Mouse (Mus musculus): Measurements from ENCODE around the gene Akap12. TPM values are rescaled to one million over a fixed set of nuclear protein-coding genes. Genes with fewer than 3 reads are reported as not detected.

Akap12 gene
- polyA plus RNA-seq, 1 experiment: 0.43 TPM

DNA sequence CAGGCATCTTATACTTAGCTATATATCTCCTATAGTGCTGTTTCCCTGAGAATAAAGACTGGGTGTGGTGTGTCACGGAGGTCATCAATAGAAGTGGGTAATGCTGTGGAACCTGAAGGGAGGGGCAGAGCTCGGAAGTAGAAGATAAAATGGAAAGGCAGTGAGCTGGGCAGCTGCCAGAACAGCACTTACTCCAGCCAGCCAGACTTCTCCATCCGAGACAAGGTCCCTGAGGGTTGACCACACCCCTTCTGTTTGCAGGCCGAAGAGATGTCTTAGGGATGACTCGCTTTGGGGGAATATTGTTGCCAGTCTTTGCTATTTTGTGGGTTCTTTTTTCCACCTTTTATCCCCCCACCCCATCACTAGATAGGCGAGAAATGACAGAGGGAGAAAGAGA, 11.9 kb downstream of the Akap12 start:
- no peak overlapping the region for H3K27ac ChIP-seq (ENCODE audit: insufficient read depth, low read depth, low read length)

DNA sequence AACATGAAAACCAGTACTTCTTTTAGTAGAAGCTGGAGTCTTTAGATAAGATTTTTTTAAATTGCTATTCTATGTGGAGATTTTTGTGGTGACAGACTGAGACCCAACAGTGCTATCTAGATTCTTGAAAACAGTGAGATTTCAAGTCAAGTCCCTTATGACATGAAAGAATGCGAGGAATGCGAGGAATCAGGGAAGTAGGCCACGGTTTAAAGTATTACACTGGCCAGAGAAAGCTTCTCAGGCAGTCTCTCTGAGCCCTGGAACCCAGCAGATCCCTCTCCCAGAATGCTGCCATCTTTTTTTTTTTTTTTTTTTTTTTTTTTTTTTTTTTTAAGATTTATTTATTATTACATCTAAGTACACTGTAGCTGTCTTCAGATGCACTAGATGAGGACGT, 16.2 kb downstream of the Akap12 start:
- no peak for TF ChIP-seq POLR2A (IDR thresholded peaks at IDR 0.05; ENCODE audit: borderline replicate concordance, low read depth, low read length)
- TF ChIP-seq CTCF (IDR thresholded peaks at IDR 0.05; ENCODE audit: low read depth, low read length): no peak
- no peaks in the 10 kb centered on the region for H3K4me1 ChIP-seq (ENCODE audit: control insufficient read depth, insufficient read depth, low read length)
- H3K4me3 ChIP-seq (ENCODE audit: insufficient read depth, low read length): no peak overlapping the region
- H3K27ac ChIP-seq (ENCODE audit: insufficient read depth, low read depth, low read length): no peak overlapping the region

More for the DNA sequence above, 11.9 kb downstream of the Akap12 start:
- no peak overlapping the region for H3K4me3 ChIP-seq (ENCODE audit: insufficient read depth, low read length)
- H3K4me1 ChIP-seq (ENCODE audit: control insufficient read depth, insufficient read depth, low read length): no peaks in the 10 kb centered on the region
- no peak for TF ChIP-seq POLR2A (IDR thresholded peaks at IDR 0.05; ENCODE audit: borderline replicate concordance, low read depth, low read length)
- no peak for TF ChIP-seq CTCF (IDR thresholded peaks at IDR 0.05; ENCODE audit: low read depth, low read length)

DNA sequence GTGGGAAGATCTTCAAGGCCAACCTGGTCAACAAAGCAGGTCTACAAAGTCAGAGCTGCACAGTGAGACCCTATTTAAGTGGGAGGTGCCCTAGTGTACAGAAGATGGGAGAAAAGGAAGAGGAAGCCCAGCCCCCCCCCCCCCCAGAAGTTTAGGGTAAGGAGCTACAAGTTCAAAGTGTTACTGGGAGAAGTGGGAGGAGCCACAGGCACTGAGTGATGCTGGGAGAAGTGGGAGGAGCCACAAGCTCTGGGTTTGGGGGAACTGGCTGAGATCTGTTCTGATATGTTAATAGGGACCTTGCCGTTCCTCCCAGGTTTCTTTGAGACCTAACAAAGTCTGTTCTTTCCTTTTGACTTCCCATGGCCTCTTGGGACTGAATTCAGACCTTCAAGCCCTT, 18.6 kb downstream of the Akap12 start:
- H3K4me1 ChIP-seq (ENCODE audit: control insufficient read depth, insufficient read depth, low read length): no peaks in the 10 kb centered on the region
- H3K27ac ChIP-seq (ENCODE audit: insufficient read depth, low read depth, low read length): no peak overlapping the region
- H3K4me3 ChIP-seq (ENCODE audit: insufficient read depth, low read length): no peak overlapping the region
- TF ChIP-seq POLR2A (IDR thresholded peaks at IDR 0.05; ENCODE audit: borderline replicate concordance, low read depth, low read length) (no peak), CTCF (IDR thresholded peaks at IDR 0.05; ENCODE audit: low read depth, low read length) (no peak)

DNA sequence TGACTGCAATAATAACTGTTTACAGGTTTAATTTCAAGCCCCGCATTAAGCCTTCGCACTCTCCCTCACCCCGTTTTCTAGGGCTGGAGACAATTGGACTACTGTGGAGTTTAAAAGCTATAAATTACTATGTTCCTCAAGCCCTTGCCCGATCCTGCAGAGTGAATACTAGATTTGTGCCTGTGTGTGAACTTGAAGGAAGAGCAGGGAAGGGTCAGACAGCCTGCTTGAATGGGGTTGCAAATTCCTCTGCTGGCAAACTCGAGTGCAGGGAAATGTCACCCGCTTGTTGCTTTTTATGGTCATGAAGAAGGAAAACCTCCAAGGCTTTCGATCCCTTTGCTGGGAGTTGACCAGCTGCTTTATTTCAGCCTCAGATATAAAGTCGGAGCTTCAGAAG, 19.6 kb downstream of the Akap12 start:
- no peaks in the 10 kb centered on the region for H3K4me1 ChIP-seq (ENCODE audit: control insufficient read depth, insufficient read depth, low read length)
- no peak overlapping the region for H3K4me3 ChIP-seq (ENCODE audit: insufficient read depth, low read length)
- TF ChIP-seq CTCF (IDR thresholded peaks at IDR 0.05; ENCODE audit: low read depth, low read length) (no peak), POLR2A (IDR thresholded peaks at IDR 0.05; ENCODE audit: borderline replicate concordance, low read depth, low read length) (no peak)
- H3K27ac ChIP-seq (ENCODE audit: insufficient read depth, low read depth, low read length): no peak overlapping the region

DNA sequence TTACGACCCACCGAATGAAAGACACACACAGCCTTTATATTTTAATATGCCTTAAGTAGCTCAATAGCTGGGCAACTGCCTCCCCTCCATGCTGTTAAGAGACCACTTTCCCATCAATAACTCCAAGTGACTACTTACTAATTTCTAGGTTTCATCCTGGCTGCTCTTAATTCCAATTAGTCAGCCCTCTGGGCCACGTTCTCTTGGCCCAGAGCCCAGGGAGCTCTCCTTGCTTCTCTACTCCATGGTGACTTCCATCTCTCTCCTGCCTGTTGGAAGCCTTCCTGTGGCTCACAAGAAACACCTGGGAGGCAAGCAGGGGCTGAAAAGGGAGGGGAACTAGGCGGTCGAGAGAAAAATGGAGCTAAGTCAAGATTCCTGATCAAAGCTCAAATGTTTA, 23.0 kb downstream of the Akap12 start:
- TF ChIP-seq POLR2A (IDR thresholded peaks at IDR 0.05; ENCODE audit: borderline replicate concordance, low read depth, low read length) (no peak), CTCF (IDR thresholded peaks at IDR 0.05; ENCODE audit: low read depth, low read length) (no peak)
- no peak overlapping the region for H3K4me3 ChIP-seq (ENCODE audit: insufficient read depth, low read length)
- no peak overlapping the region for H3K27ac ChIP-seq (ENCODE audit: insufficient read depth, low read depth, low read length)
- no peaks in the 10 kb centered on the region for H3K4me1 ChIP-seq (ENCODE audit: control insufficient read depth, insufficient read depth, low read length)

DNA sequence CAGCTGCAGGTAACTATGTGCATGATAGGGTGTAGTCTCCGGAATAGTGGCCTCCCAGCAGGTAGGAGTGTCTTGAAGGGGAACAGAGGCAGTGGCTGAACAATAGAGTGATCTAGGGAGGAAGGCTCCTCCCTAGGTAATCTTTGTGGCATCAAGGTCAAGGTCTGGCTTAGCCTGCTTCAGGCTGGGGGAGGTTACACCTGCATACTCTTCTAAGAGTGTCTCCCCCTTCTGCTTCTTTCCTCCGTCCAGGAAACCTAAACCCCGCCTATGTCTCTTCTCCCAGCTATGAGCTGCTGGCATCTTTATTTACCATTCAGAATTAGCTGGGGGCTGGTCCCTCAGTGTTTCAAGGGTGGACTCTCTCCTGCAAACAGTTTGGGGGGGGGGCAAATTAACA, 23.5 kb downstream of the Akap12 start:
- H3K4me3 ChIP-seq (ENCODE audit: insufficient read depth, low read length): no peak overlapping the region
- H3K4me1 ChIP-seq (ENCODE audit: control insufficient read depth, insufficient read depth, low read length): no peaks in the 10 kb centered on the region
- H3K27ac ChIP-seq (ENCODE audit: insufficient read depth, low read depth, low read length): no peak overlapping the region
- TF ChIP-seq POLR2A (IDR thresholded peaks at IDR 0.05; ENCODE audit: borderline replicate concordance, low read depth, low read length) (no peak), CTCF (IDR thresholded peaks at IDR 0.05; ENCODE audit: low read depth, low read length) (no peak)

DNA sequence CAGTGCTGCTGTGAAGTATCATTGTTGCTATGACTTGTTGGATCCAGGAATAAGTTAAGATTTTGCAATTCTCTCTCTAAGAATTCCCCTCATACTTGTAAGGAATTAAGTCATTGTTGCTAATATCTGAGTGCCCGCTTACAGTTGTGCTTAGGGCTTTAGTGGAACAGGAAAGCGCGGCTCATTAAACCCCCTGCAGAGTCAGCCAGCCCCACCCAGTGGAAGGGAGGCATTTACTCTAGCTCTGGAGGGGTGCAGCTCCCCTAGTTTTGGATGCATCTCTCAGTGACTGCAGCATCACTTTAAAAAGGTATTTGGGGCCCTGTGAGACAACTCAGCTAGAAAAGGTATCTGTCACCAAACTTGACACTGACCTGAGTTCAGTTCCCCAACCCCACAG, 24.0 kb downstream of the Akap12 start:
- H3K4me1 ChIP-seq (ENCODE audit: control insufficient read depth, insufficient read depth, low read length): no peaks in the 10 kb centered on the region
- no peak for TF ChIP-seq CTCF (IDR thresholded peaks at IDR 0.05; ENCODE audit: low read depth, low read length)
- TF ChIP-seq POLR2A (IDR thresholded peaks at IDR 0.05; ENCODE audit: borderline replicate concordance, low read depth, low read length): no peak
- no peak overlapping the region for H3K27ac ChIP-seq (ENCODE audit: insufficient read depth, low read depth, low read length)
- H3K4me3 ChIP-seq (ENCODE audit: insufficient read depth, low read length): no peak overlapping the region

DNA sequence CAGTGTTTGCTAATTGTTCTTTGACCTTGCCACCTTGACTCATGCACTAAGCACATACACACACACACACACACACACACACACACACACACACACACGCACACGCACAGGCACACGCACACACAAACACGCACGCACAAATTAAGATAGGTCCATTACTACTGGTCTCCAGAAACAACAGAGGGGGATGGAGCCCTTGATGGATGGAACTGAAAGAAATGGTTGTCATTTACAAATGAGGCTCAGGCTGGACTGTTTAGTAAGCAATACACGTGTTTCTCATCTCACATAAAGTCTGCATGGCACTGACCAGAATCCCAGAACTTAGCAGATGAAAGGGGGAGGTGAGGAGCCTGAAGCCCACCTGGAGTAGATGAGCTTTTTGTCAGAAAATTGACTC, 24.4 kb downstream of the Akap12 start:
- Histone ChIP-seq H3K27ac (ENCODE audit: insufficient read depth, low read depth, low read length) (no peak overlapping the region), H3K4me3 (ENCODE audit: insufficient read depth, low read length) (no peak overlapping the region), H3K4me1 (ENCODE audit: control insufficient read depth, insufficient read depth, low read length) (no peaks in the 10 kb centered on the region)
- TF ChIP-seq POLR2A (IDR thresholded peaks at IDR 0.05; ENCODE audit: borderline replicate concordance, low read depth, low read length): no peak
- no peak for TF ChIP-seq CTCF (IDR thresholded peaks at IDR 0.05; ENCODE audit: low read depth, low read length)

DNA sequence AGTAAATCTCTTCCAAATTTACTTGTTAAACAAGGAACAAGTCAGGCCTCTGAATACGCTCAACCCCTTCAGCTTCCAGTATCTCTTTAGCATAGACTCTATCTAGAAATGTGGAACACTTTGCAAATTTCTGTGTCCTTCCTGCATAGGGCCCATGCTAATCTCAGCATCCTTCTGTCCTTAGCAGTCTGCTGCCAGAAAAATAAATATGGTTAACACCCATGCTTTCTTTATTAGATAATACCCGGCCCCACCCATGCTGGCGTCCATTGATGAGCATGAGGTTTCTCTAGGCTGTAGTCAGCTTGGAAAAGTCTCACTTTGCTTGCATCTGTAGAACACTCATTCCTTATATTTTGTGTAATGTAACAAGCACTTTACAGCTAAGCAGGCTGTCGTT, 27.2 kb downstream of the Akap12 start:
- no peak overlapping the region for H3K27ac ChIP-seq (ENCODE audit: insufficient read depth, low read depth, low read length)
- no peak overlapping the region for H3K4me3 ChIP-seq (ENCODE audit: insufficient read depth, low read length)
- no peak for TF ChIP-seq CTCF (IDR thresholded peaks at IDR 0.05; ENCODE audit: low read depth, low read length)
- TF ChIP-seq POLR2A (IDR thresholded peaks at IDR 0.05; ENCODE audit: borderline replicate concordance, low read depth, low read length): no peak

DNA sequence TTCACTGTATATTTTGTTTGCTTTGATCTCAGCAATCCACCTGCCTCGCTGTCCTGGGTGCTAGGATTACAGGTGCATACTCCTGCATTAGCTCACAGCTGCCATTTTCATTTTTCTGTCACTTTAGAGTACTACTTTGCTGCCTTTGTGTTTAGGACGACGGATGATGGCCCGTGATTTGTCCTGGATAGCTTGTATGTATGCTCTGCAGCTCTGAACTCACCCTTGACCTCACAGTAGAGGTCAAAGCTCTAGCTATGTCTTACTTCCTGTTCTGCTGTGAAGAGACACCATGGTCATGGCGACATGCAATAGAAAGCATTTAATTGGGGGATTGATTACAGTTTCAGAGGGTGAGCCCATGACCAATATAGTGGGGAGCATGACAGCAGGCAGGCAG, 37.4 kb downstream of the Akap12 start:
- TF ChIP-seq CTCF (IDR thresholded peaks at IDR 0.05; ENCODE audit: low read depth, low read length) (no peak), POLR2A (IDR thresholded peaks at IDR 0.05; ENCODE audit: borderline replicate concordance, low read depth, low read length) (no peak)
- H3K4me3 ChIP-seq (ENCODE audit: insufficient read depth, low read length): no peak overlapping the region
- no peak overlapping the region for H3K27ac ChIP-seq (ENCODE audit: insufficient read depth, low read depth, low read length)

More for the DNA sequence above, 27.2 kb downstream of the Akap12 start:
- peaks cover 9% of the 10 kb centered on the region for H3K4me1 ChIP-seq (ENCODE audit: control insufficient read depth, insufficient read depth, low read length)

DNA sequence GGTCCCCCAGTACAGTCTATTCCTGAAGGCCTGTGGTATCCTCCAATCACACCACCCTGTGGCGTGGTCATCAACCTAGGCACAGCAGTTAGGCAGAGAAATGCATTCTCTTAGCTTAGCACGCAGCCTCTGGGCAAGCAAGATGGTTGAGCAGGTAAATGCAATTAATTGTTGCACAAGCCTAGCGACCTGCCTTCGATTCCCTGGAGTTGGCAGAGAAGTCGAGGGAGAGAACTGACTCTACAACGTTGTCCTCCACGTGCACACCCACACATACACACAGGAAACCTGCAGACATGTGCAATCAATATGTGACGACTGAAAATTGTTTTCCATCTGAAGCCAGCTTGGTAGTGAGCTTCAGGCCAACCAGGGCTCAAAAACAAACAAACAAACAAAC, 57.7 kb downstream of the Akap12 start:
- H3K4me3 ChIP-seq (ENCODE audit: insufficient read depth, low read length): no peak overlapping the region
- no peaks in the 10 kb centered on the region for H3K4me1 ChIP-seq (ENCODE audit: control insufficient read depth, insufficient read depth, low read length)
- H3K27ac ChIP-seq (ENCODE audit: insufficient read depth, low read depth, low read length): no peak overlapping the region
- TF ChIP-seq POLR2A (IDR thresholded peaks at IDR 0.05; ENCODE audit: borderline replicate concordance, low read depth, low read length) (no peak), CTCF (IDR thresholded peaks at IDR 0.05; ENCODE audit: low read depth, low read length) (no peak)

More for the DNA sequence above, 37.4 kb downstream of the Akap12 start:
- H3K4me1 ChIP-seq (ENCODE audit: control insufficient read depth, insufficient read depth, low read length): no peaks in the 10 kb centered on the region

All from bone marrow macrophage, adult 2 months (primary cell).